Mouse (Mus musculus) frontal cortex, postnatal 14 days (tissue): ENCODE data around the gene Cntfr.
A peak's percentile ranks its signal among the peaks of the same experiment; 100 is the strongest.

Experiments
- DNase-seq, 2 experiments: peaks; one replicate each; pipeline ENCODE4 v3.0.0; 2022; ENCODE audit warnings: low spot score in 2 of 2

Gene Cntfr

DNA sequence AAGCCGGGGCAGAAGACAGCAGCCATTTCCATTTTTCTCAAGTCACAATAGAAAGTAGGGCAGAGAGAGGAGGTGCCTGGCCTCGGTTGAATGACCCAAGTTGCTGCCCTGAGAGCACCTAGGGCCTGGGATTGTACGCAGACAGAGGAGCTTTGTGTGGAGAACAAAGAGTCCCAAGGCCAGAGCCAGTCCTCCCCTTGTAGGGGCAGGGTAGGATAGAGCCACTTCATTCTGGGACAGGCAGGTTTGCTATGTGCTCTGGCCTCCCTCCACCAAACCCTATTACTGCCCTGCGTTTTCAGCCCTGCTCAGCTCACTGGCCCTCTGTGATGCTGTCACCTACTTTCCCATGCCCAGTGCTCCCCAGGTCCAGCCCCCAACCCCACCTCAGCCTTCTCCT is 48.7 kb downstream of the Cntfr start:
- DNase-seq: no peak

DNA sequence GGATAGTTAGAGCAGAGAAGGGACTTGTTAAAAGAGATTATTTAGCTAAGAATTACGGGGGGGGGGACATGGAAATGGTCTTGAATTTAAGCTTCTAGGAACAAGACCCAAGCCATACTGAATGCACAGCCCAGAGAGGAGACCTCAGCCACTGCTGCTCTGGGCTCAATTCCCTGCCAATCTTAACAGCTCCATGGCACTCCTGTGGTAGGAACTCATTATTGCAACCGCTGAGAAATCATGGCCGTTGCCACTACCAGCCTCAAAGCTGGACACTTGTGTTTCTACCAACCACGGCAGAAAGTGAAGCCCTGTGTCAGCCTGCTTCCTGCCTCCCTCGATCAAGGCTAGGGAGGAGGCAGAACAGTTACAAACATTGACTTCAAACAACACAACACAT is 51.4 kb downstream of the Cntfr start:
- DNase-seq: peak in 1 of 2 experiments; percentile 40

DNA sequence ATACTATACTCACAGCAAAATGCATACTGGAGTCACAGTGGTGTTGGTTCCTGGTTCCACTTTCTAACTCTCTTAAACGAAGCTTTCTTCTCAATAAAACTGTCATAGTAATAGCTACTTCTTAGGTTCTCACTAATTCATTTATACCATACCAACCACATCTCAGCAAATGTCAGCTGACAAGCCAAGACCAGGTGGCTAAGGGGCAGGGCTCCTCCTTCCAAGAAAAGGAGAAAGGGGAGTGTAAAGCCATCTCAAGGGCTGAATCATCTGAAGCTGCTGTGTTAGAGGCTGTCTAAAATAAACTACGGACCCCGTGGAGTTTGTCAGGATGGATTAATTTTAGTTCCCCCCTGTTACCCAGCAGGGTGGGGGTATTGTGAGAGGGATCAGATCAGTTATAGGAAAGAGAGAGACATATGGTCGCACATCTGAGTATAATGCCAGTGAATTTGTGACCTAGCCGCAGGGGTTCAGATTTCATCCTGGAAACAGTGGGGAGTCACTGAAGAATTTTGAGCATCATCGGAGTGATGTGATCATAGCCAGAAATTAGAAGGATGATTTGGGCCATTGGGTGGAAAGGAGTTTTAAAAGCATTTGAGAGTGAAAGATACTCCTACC is 55.6 kb downstream of the Cntfr start:
- DNase-seq: no peak

DNA sequence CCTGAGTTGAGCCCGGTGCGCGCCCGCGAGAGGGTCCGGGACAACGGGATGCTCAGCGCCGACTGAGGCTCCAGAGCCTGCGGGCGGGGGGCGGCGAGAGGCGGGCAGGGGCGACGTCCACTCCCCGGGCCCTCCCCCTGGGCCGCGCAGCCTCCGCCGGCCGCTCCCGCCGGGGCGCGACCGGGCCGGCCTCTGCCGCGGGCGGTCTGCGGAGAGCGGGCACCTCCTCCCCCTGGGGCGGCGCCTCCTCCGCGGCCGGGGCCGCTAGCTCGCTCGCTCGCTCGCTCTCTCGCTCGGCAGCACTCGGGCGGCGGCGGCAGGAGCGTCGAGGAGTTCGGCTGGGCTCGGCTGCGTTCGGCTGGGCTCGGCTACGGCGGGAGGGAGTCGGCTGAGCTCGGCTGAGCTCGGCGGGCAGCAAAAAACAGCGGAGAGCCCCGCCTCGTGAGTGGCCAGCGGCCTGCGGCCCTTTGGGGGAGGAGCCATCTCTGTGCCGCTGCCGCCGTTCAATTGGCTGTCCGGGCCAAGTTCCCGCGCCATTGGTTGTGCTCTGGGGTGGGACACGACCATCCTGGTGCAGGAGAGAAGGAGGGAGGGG is 56.9 kb downstream of the Cntfr start, which contains the start of gene Enho:
TSS of gene Enho (minus strand) at position 412 of the 595 bp plus-strand sequence.
- DNase-seq: peak; percentile 88 to 89

DNA sequence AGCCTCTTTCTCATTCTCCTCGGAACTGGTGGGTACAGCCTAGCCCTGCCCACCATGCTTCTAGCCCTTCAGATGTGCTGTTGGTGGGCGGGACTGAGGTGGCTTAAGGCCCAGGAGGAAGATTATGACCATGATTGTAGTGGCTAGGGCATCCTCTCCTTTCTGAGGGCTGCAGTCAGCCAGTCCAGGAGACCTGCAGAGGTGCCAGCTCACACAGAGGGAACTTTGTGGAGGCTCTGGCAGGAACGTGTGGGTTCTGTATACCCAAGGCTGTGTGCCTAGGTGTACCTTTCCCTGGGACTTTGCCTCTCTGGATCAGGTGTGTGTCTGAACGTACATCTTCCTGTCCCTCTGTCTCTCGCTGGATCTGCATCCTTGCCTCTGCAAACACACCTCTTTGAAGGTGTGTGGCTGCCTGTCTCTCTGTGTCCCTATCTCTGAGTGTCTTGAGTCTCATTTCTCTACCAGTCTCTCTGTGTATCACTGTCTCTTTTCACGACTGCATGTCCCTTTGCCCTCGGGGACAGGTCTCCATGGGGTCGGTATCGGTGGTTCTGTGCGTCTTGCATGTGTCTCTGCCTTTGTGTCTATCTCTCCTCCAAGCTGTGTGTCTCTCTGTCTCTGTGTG is 57.6 kb downstream of the Cntfr start:
- no peak for DNase-seq

DNA sequence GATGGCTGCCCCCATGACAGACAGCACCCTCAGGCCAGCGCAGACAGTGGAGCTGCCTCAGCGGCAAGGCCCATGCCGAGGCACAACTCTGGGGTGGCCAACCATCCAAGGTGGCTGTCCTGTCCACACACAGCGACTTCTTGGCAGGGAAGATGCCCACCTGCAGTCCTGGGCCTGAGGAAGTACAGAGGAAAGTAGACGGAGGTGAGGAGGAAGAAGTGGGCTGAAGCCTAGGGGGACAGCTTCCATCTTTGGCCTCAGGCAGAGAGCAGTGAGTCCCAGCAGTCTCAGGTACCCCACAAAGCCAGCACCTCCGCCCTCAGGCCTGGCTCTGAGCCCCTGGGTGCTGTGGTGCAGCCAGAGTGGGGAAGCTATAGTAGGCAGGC is 58.1 kb downstream of the Cntfr start:
- DNase-seq: no peak

DNA sequence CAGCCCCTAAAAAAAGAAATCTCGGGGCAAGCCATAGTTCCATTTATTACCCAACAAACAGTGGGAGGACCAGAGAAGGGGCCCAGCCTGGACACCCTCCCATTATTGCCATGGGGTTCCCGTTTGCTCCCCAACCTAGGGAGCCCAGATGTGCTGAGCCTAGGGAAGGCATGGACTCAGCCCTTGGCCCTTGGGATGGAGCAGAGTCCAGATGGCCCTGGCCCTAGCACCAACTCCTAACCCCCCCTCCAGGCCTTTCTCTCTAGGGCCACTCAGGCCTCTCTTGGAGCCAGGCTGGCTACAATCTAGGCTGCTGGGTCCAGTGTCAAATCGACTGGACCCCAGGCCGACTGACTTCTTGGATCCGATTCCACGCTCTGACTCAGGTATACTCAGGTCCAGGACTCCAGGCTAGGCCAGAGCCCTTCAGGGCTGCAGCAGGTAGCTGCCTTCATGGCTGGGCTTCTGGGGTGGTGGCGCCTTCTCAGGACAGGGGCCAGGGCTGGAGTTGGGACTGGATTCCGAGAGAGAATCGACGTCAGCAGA is 58.6 kb downstream of the Cntfr start:
- no peak for DNase-seq

DNA sequence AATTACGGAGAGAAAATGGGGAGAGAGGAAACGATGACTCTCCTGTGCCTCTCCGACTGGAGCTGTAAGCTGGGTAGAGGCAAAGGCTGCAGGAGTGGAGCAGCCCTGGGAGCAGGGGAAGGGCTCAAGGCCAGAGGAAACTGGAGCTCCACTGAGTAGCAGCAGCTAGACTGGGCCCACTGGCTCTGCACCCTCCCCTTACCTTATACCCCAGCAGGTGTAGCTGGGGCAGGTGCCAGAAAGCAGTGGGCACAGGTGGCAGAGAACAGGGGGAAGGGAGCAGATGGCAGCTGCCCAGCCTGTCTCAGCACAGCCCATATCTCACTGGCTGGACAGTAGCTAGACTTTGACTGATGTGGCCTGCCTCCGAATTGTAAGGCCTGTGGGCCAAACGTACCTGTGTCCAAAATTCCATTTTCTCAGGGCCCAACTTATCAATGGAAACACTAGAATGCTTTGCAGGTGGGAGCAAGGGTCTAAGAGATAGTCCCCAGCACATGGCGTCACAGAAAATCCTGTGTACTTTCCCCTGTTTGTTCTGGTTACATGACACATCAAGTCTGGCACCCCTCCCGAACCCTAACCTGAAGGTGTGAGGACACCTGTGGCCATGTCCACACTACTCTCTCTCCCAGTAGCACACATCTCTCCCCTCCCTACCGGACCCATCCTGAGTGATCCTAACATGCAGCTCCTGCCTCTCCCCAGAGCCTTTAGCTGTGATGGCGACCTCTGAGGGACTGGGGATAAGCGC is 59.8 kb downstream of the Cntfr start:
- DNase-seq: no peak

DNA sequence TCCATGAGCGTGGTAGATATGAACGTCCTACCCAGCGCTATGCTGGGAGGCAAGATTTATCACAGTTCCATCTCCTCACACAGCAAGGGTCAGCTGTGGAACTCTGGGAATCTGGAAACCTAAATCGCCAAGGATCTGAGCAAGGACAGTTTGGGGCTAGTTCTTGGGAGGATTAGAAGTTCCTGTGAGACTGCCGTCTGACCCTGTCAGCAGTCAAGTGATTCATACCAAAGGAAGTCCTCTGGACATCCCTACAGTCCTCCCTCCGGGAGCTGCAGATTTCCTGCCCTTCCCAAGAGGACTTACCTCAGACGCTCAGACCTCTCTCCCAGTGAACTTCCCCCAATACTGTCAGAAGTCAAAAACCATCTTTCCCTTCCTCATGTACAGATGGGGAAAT is 60.5 kb downstream of the Cntfr start:
- DNase-seq: no peak

DNA sequence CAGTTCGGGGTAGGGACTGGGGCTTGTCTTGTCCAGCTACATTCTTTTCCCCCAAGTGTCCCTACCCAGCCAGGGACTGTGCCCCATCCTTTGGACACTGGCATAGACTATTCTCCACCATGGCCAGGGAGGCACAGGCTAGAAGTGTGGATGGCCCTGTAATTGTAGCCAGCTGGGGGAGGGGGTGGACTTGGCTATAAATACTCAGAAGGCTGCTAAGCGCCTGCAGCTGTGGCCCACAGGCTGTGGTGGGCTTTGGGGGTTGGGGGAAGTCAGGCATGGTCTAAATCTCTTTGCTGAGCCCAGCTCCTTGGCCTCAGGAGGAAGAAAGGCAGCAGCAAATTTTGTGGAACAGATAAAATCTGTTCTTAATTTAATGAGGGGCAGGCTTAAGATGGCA is 61.0 kb downstream of the Cntfr start:
- no peak for DNase-seq

DNA sequence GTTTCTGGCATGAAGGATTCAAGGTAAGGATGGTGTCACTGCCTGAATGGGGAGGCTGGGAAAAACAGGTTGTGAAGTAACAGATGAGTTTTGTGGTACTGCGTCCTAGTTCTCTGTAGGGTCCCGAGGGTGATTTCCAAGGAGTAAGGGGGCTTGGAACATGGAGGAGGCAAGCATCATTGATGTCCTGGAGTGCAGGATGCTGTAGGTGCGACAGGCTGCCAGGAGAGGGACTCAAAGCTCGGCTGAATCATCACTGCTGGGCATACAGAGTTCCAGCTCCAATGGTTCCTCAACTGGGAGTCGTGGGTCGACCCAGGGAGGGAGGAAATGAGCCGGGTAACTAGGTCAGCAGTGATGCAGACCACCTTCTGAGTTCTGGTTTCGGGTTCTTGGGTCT is 61.7 kb downstream of the Cntfr start:
- no peak for DNase-seq

DNA sequence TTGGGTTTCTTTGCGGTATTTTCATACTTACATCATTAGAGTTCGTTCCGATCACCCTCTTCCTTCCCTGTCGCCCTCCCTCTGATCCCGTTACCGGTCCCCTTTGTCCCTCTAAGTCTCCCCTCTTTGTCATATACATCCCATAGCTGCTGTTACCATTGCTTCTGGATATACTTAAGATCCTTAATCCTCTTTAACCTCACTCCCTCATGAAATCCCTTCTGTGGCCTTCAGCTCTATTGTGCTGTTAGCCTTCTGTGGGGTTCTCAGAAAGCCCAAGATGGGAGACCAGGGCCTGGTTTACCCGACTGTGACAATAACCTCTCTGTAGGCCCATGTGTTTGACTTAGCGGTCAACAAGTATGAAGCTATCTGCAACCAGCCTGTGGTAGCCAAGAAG is 62.3 kb downstream of the Cntfr start:
- no peak for DNase-seq

DNA sequence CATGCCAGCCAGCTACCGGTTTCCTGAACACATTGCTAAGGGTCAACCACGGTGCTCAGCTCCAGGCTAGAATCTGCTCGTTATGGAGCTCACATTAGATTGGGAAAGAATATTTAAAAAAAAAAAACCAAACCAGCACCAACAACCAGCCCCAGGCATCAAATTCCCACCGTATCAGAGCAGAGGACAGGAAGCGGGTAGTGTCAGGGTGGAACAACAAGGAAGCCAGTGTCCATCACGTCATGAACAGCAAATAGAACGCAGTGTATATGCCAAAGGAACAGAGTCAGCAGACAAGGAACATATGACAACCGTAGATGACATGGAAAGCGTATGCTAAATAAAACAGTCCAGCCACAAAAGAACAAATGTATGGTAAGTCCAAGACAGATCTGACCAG is 63.9 kb downstream of the Cntfr start:
- DNase-seq: no peak

DNA sequence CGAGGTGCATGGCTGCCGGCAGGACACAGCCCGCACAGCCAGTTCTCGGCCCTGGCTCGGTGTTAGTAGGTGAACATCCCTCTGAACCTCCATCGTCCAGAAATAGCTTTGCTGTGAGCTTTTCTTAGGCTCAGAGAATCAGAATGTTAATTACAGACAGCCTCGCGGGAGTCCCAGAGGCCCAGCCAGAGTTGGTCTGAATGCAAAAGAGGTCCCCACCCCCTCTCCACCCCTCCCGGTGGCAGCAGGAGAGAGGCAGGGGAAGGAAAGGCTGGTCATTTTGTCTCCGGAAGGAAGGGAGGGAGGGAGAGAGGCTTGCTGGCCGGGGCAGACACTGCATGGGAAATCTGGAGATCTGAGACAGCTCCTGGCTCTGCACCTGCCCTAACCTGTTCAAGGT is 65.5 kb downstream of the Cntfr start:
- peak in 1 of 2 experiments; percentile 54 for DNase-seq

DNA sequence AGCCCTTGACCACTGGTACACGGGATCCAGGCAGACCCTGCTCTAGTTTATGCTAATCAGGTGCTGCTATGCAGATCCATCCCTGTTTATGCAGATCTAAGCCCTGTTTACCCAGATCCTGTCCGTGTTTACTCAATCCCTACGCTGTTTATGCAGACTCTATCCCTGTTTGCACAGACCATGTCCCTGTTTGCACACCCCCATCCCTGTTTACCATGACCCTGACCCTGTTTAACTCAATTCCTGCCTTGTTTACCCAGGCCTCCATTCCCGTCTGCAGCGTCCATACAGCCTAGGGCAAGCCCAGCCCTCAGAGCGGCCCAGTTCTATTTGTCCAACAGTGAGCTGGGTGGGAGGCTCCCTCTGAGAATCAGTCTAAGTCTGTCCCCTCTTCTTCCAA is 66.7 kb downstream of the Cntfr start:
- DNase-seq: no peak

DNA sequence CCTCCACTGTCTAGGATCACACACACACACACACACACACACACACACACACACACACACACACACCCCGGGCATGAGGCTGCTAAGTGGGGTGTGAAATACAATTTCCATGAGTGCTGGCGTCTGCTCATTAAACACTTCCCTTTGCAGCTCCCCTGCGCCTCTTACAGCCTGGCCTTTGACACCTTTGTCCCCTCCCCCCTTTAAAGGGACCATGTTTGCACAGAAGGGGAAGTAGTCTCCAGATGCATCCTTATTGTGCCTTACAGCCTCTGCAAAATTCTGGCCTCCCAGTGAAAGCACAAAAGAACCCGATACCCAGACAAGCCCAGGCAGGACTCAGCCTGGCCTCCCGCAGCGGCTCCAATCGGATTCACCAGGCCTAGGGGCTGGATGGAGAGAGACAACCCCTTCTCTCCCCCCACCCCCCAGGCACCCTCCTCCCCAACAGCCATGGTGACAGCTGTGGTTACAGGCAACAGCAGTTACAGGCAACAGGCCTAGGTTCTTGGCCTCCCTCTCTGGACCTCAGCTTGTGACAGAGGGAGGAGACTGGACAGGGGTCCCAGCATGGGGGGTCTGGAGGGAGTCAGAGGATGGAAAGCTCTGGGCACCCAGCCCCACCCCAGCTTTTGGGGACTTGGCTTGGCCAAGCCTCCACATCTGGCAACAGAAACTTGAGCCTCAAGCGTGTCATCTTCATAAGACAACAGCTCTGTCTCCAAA is 68.5 kb downstream of the Cntfr start:
- no peak for DNase-seq

DNA sequence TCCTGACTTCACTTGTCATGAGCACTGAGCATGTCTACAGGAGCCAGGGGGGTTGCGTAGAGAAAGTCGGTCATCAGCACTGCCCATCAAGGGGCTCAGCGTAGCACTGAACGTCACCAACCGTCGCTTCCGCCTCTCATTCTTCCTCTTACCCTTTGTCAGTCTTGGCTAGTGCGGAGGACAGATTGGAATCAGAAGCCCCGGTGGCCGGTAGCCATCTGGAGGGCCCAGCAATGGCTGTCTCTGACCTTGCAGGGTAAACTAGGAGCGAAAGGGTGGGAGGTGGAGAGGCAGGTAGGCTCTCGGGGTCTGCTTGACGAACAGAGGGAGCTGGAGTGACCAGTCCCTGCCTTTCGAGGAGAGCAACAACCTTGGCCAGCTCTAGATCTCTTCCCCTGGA is 74.8 kb downstream of the Cntfr start:
- DNase-seq: no peak

DNA sequence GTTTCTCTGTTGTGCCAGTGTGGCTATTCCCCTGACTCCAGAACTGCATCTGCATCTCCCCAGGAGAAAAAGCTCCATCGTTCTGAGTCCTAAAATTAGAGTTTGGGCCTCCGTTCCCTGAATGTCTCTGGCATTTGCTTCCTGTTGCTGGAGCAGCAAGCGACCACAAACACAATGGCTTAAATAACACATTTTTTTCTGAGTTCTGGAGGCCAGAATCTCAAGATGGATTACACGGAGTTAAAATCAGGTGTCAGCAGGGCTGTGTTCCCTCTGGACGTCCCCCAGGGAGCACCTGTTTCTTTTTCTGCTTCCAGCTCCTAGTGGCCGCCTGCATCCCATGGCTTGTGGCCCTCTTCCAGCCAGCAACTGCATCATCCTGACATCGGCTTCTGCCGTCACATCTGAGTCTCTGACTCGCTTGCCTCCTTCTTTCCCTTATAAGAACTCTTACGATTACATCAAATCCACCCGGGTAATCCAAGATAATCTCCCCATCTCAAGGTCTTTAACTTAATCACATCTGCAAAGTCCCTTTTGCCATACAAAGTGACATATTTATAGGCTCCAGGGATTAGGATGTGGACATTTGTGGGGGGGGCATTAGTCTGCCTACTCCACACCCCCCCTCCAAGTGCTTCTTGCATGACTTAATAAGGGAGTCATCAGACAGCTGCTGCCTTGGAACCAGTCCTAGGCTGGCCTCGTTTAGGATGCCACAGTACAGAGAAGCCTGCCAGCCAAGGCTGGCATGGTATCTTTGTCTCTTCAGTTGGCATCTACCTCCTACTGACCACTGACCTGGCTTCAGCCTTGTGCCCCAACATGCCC is 77.8 kb downstream of the Cntfr start:
- DNase-seq: no peak

DNA sequence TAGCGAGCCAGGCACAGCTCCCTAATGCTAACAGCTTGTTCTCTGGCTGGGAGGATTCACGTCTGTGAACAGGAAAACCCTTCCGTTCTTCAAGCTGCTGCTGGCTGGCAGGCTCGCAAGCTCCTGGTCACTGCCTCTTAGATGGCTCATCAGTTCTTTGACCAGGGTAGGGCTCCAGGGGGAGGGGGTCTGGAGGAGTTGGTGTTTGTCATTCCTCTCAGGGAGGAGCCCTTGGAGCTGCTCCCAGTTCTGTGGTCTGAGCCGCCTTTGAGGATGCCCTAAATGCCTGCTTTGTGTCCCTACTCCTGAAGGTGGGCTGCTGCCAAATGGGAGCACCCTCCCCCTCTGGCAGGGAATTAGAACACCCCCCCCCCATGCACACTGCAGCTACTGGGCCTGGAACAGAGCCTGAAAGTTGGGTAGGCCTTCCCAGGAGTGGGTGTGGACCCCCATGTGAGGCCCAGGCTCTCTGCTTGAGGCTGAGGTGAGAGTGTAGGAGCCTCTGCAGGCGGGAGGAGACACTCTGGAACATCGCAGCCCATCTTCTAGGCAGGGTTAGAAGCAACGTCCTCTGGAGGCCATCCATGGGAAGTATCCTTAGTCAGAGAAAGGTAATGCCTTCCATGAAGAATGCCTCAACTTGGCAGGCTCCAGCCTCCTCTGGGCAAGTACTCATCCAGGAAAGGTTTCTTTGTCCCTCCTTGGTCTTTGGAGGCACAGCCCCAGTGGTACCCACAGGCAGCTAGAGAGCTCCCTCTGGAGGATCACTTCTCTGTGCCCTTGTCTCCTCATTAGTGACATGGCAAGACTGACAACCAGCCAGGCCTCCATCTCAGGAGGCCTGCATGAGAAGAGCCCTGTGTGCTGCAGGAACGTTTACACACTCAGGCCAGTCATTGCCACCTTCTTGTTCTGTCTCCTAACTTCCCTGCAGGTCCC is 81.0 kb downstream of the Cntfr start:
- peak; percentile 62 to 84 for DNase-seq

DNA sequence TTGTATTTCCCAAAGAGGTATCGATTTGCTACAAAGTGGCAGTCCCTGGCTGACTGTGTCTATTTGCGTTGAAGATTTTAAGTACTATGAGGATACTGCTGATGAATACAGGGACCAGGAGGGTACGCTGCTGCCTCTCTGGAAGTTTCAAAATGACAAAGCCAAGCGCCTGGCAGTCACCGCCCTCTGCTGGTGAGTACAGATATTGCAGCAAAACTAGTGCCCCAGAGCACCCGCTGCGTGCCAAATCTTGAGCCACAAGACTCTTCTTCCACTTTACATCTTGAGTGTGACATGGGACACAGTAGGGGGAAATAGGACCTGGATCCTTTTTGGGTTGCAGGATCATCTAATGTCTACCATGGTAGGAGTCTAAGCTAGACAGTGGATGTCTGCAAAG is 82.7 kb downstream of the Cntfr start:
- peak; percentile 71 to 84 for DNase-seq
